Mouse (Mus musculus): ENCODE measurements at regions not wholly inside any gene's neighbourhood (a gene's known extent, or its start where the extent isn't known, plus 50 kb on each side); places are given as distances from the start of the nearest gene placed in this dataset.

GRCm38 (mm10) chr6:66458172-66458571 is 77.0 kb upstream of the Mad2l1 start:
- WGBS: 36% methylated on average over 3 of the region's 3 CpGs
- ATAC-seq: no peak

GRCm38 (mm10) chr6:66464540-66464939 is 70.7 kb upstream of the Mad2l1 start:
- TF ChIP-seq CTCF (IDR thresholded peaks at IDR 0.05; ENCODE audit: low read depth): no peak
- H3K36me3 ChIP-seq (ENCODE audit: insufficient read depth, low read length): no peaks in the 10 kb centered on the region
- no peak overlapping the region for H3K27ac ChIP-seq
- DNase-seq (ENCODE audit: low spot score) (no peak), ATAC-seq (no peak)
- no peak overlapping the region for H3K4me3 ChIP-seq (ENCODE audit: low read length)
- WGBS: 35% methylated on average over 4 of the region's 5 CpGs
- no peaks in the 10 kb centered on the region for H3K27me3 ChIP-seq (ENCODE audit: insufficient read depth, low read length)
- H3K4me2 ChIP-seq (ENCODE audit: low read depth, low read length): no peak overlapping the region
- no peaks in the 10 kb centered on the region for H3K4me1 ChIP-seq (ENCODE audit: insufficient read depth, low read length)
- H3K9ac ChIP-seq (replicated peaks; ENCODE audit: low read length): no peak overlapping the region
- no peaks in the 10 kb centered on the region for H3K9me3 ChIP-seq (ENCODE audit: low read length)

More at GRCm38 (mm10) chr6:66458172-66458571, 77.0 kb upstream of the Mad2l1 start:
- no peak for DNase-seq (ENCODE audit: low spot score)
- no peaks in the 10 kb centered on the region for H3K36me3 ChIP-seq (ENCODE audit: insufficient read depth, low read length)
- H3K4me1 ChIP-seq (ENCODE audit: insufficient read depth, low read length): no peaks in the 10 kb centered on the region
- no peak overlapping the region for H3K9ac ChIP-seq (replicated peaks; ENCODE audit: low read length)
- no peak overlapping the region for H3K4me2 ChIP-seq (ENCODE audit: low read depth, low read length)
- no peaks in the 10 kb centered on the region for H3K9me3 ChIP-seq (ENCODE audit: low read length)
- no peak for TF ChIP-seq CTCF (IDR thresholded peaks at IDR 0.05; ENCODE audit: low read depth)
- H3K4me3 ChIP-seq (ENCODE audit: low read length): no peak overlapping the region
- H3K27ac ChIP-seq: no peak overlapping the region
- no peaks in the 10 kb centered on the region for H3K27me3 ChIP-seq (ENCODE audit: insufficient read depth, low read length)

- Histone ChIP-seq H3K9me3 (ENCODE audit: low read length) (no peaks in the 10 kb centered on the region), H3K4me2 (ENCODE audit: low read depth, low read length) (no peak overlapping the region), H3K36me3 (ENCODE audit: insufficient read depth, low read length) (no peaks in the 10 kb centered on the region), H3K4me1 (ENCODE audit: insufficient read depth, low read length) (no peaks in the 10 kb centered on the region), H3K27ac (no peak overlapping the region), H3K27me3 (ENCODE audit: insufficient read depth, low read length) (no peaks in the 10 kb centered on the region), H3K4me3 (ENCODE audit: low read length) (no peak overlapping the region), H3K9ac (replicated peaks; ENCODE audit: low read length) (no peak overlapping the region)
- ATAC-seq (no peak), DNase-seq (ENCODE audit: low spot score) (no peak)
- TF ChIP-seq CTCF (IDR thresholded peaks at IDR 0.05; ENCODE audit: low read depth): no peak
- WGBS: 57% methylated on average over 11 of the region's 11 CpGs
These were observed 69.9 kb upstream of the Mad2l1 start for GRCm38 (mm10) chr6:66465137-66465853.

- H3K27ac ChIP-seq: no peak overlapping the region
- H3K4me2 ChIP-seq (ENCODE audit: low read depth, low read length): no peak overlapping the region
- no peaks in the 10 kb centered on the region for H3K4me1 ChIP-seq (ENCODE audit: insufficient read depth, low read length)
- H3K4me3 ChIP-seq (ENCODE audit: low read length): no peak overlapping the region
- H3K36me3 ChIP-seq (ENCODE audit: insufficient read depth, low read length): no peaks in the 10 kb centered on the region
- no peak overlapping the region for H3K9ac ChIP-seq (replicated peaks; ENCODE audit: low read length)
- H3K9me3 ChIP-seq (ENCODE audit: low read length): no peaks in the 10 kb centered on the region
- TF ChIP-seq CTCF (IDR thresholded peaks at IDR 0.05; ENCODE audit: low read depth): peak; percentile 68
- H3K27me3 ChIP-seq (ENCODE audit: insufficient read depth, low read length): no peaks in the 10 kb centered on the region
- no peak for ATAC-seq
- 32% methylated on average over 3 of the region's 3 CpGs for WGBS
- DNase-seq (ENCODE audit: low spot score): peak; percentile 76
These were observed 68.4 kb upstream of the Mad2l1 start for GRCm38 (mm10) chr6:66466757-66467156.

- H3K27me3 ChIP-seq (ENCODE audit: insufficient read depth, low read length): no peaks in the 10 kb centered on the region
- H3K4me3 ChIP-seq (ENCODE audit: low read length): no peak overlapping the region
- no peak overlapping the region for H3K9ac ChIP-seq (replicated peaks; ENCODE audit: low read length)
- H3K36me3 ChIP-seq (ENCODE audit: insufficient read depth, low read length): no peaks in the 10 kb centered on the region
- H3K4me1 ChIP-seq (ENCODE audit: insufficient read depth, low read length): no peaks in the 10 kb centered on the region
- no peak for TF ChIP-seq CTCF (IDR thresholded peaks at IDR 0.05; ENCODE audit: low read depth)
- no peak for DNase-seq (ENCODE audit: low spot score)
- H3K27ac ChIP-seq: no peak overlapping the region
- no peak overlapping the region for H3K4me2 ChIP-seq (ENCODE audit: low read depth, low read length)
- 86% methylated on average over 4 of the region's 4 CpGs for WGBS
- H3K9me3 ChIP-seq (ENCODE audit: low read length): no peaks in the 10 kb centered on the region
- ATAC-seq: no peak
These were observed 64.5 kb upstream of the Mad2l1 start for GRCm38 (mm10) chr6:66470627-66471249.

- no peak for TF ChIP-seq CTCF (IDR thresholded peaks at IDR 0.05; ENCODE audit: low read depth)
- 80% methylated on average over 3 of the region's 3 CpGs for WGBS
- Histone ChIP-seq H3K27me3 (ENCODE audit: insufficient read depth, low read length) (no peaks in the 10 kb centered on the region), H3K9me3 (ENCODE audit: low read length) (no peaks in the 10 kb centered on the region), H3K27ac (no peak overlapping the region), H3K4me2 (ENCODE audit: low read depth, low read length) (no peak overlapping the region), H3K4me1 (ENCODE audit: insufficient read depth, low read length) (no peaks in the 10 kb centered on the region), H3K4me3 (ENCODE audit: low read length) (no peak overlapping the region), H3K36me3 (ENCODE audit: insufficient read depth, low read length) (no peaks in the 10 kb centered on the region), H3K9ac (replicated peaks; ENCODE audit: low read length) (no peak overlapping the region)
- ATAC-seq: no peak
- no peak for DNase-seq (ENCODE audit: low spot score)
These were observed 63.4 kb upstream of the Mad2l1 start for GRCm38 (mm10) chr6:66471786-66472185.

GRCm38 (mm10) chr6:66472697-66473096 is 62.5 kb upstream of the Mad2l1 start:
- Histone ChIP-seq H3K9me3 (ENCODE audit: low read length) (no peaks in the 10 kb centered on the region), H3K36me3 (ENCODE audit: insufficient read depth, low read length) (no peaks in the 10 kb centered on the region), H3K4me3 (ENCODE audit: low read length) (no peak overlapping the region), H3K9ac (replicated peaks; ENCODE audit: low read length) (no peak overlapping the region), H3K27me3 (ENCODE audit: insufficient read depth, low read length) (no peaks in the 10 kb centered on the region), H3K27ac (no peak overlapping the region), H3K4me2 (ENCODE audit: low read depth, low read length) (no peak overlapping the region), H3K4me1 (ENCODE audit: insufficient read depth, low read length) (no peaks in the 10 kb centered on the region)
- ATAC-seq: no peak
- DNase-seq (ENCODE audit: low spot score): no peak
- no peak for TF ChIP-seq CTCF (IDR thresholded peaks at IDR 0.05; ENCODE audit: low read depth)
- WGBS: 83% methylated on average over 4 of the region's 4 CpGs
